Mouse (Mus musculus): Measurements from ENCODE around the gene Lfng. TPM values are rescaled to one million over a fixed set of nuclear protein-coding genes. Genes with fewer than 3 reads are reported as not detected.

Gene Lfng
- total RNA-seq, 1 experiment from 2014 or later, result 16.8 TPM

- peak; percentile 68 for DNase-seq
These were observed 56.6 kb downstream of the Lfng start for GRCm38 (mm10) chr5:140663621-140664180.

Other genes starting within 250 kb of the Lfng start
- gene Snx8, start 218.1 kb upstream of the Lfng start, total RNA-seq (2021), result 18.0 and 18.4 TPM in 2 replicates
- 159 and 237 TPM in 2 replicates for gene Eif3b, start 188.0 kb upstream of the Lfng start, total RNA-seq (2021)
- 0.27 TPM in 1 of 2 replicates, not detected in the other for gene Gm4869, start 161.7 kb upstream of the Lfng start, total RNA-seq (2021)
- gene Chst12, start 101.8 kb upstream of the Lfng start, total RNA-seq (2021), result 9.5 and 11.3 TPM in 2 replicates
- not detected in 2 replicates for gene Grifin, start 42.2 kb upstream of the Lfng start, total RNA-seq (2021)
- gene Ttyh3, start 41.7 kb downstream of the Lfng start, total RNA-seq (2021), result 121 and 195 TPM in 2 replicates
- gene Iqce, start 95.1 kb downstream of the Lfng start, total RNA-seq (2021), result 21.9 and 36.2 TPM in 2 replicates
- gene Brat1, start 97.7 kb downstream of the Lfng start, total RNA-seq (2021), result 24.7 and 29.4 TPM in 2 replicates
- 0.29 and 1.0 TPM in 2 replicates for gene Amz1, start 116.8 kb downstream of the Lfng start, total RNA-seq (2021)
- 129 and 166 TPM in 2 replicates for gene Gna12, start 223.1 kb downstream of the Lfng start, total RNA-seq (2021)